Mouse (Mus musculus): ENCODE data around the gene Per3.
"Not testable (repeated sequence)": the region's sequence is repeated elsewhere in the genome, so short reads cannot be mapped to it uniquely, and the experiment has no call there.

The Per3 gene

GRCm38 (mm10) chr4:151024152-151024551 lies 20.3 kb downstream of the Per3 start:
- DNase-seq (ENCODE audit: low read depth) = no peak

- not testable (repeated sequence) for DNase-seq (ENCODE audit: low read depth)
Observed at GRCm38 (mm10) chr4:151017356-151017755, 27.1 kb downstream of the Per3 start.

- no peak for DNase-seq (ENCODE audit: low read depth)
Observed at GRCm38 (mm10) chr4:151015946-151016345, 28.5 kb downstream of the Per3 start.

- DNase-seq (ENCODE audit: low read depth) = no peak
Observed at GRCm38 (mm10) chr4:151010316-151010715, 34.1 kb downstream of the Per3 start.

- DNase-seq (ENCODE audit: low read depth) = peak; percentile 88
Observed at GRCm38 (mm10) chr4:151006945-151007344, 37.5 kb downstream of the Per3 start.

- DNase-seq (ENCODE audit: low read depth) = peak; percentile 95
Observed at GRCm38 (mm10) chr4:151005656-151006318, 38.7 kb downstream of the Per3 start.

- DNase-seq (ENCODE audit: low read depth) = peak; percentile 34
Observed at GRCm38 (mm10) chr4:151001397-151001796, 43.1 kb downstream of the Per3 start.

GRCm38 (mm10) chr4:150998626-150999025 lies 45.8 kb downstream of the Per3 start:
- DNase-seq (ENCODE audit: low read depth) = no peak

- no peak for DNase-seq (ENCODE audit: low read depth)
Observed at GRCm38 (mm10) chr4:150996797-150997196, 47.7 kb downstream of the Per3 start, which contains the start of gene Uts2. Gene Uts2 (plus strand): TSS chr4:150997097.

GRCm38 (mm10) chr4:150990148-150990547 lies 54.3 kb downstream of the Per3 start:
- peak; percentile 62 for DNase-seq (ENCODE audit: low read depth)

GRCm38 (mm10) chr4:150980153-150980552 lies 64.3 kb downstream of the Per3 start:
- no peak for DNase-seq (ENCODE audit: low read depth)

- DNase-seq (ENCODE audit: low read depth) = no peak
Observed at GRCm38 (mm10) chr4:150979455-150979854, 65.0 kb downstream of the Per3 start.

GRCm38 (mm10) chr4:150978156-150978910 lies 66.1 kb downstream of the Per3 start:
- peak; percentile 23 for DNase-seq (ENCODE audit: low read depth)

- no peak for DNase-seq (ENCODE audit: low read depth)
Observed at GRCm38 (mm10) chr4:150975145-150975544, 69.3 kb downstream of the Per3 start.

GRCm38 (mm10) chr4:150973264-150973663 lies 71.2 kb downstream of the Per3 start:
- DNase-seq (ENCODE audit: low read depth) = peak; percentile 87

- DNase-seq (ENCODE audit: low read depth) = peak; percentile 59
Observed at GRCm38 (mm10) chr4:150968956-150969355, 75.5 kb downstream of the Per3 start.

GRCm38 (mm10) chr4:150966556-150966955 lies 77.9 kb downstream of the Per3 start:
- DNase-seq (ENCODE audit: low read depth) = peak; percentile 74

- peak; percentile 44 for DNase-seq (ENCODE audit: low read depth)
Observed at GRCm38 (mm10) chr4:150965555-150965951, 78.9 kb downstream of the Per3 start.

GRCm38 (mm10) chr4:150964635-150965554 lies 79.6 kb downstream of the Per3 start:
- peak; percentile 89 for DNase-seq (ENCODE audit: low read depth)

GRCm38 (mm10) chr4:150963711-150964110 lies 80.8 kb downstream of the Per3 start:
- DNase-seq (ENCODE audit: low read depth) = no peak

GRCm38 (mm10) chr4:150962231-150962630 lies 82.2 kb downstream of the Per3 start:
- no peak for DNase-seq (ENCODE audit: low read depth)

GRCm38 (mm10) chr4:150958536-150958935 lies 85.9 kb downstream of the Per3 start:
- DNase-seq (ENCODE audit: low read depth) = no peak
